ENCODE assay signal across 18 mouse cellular contexts in genomic region chr11:70630129-70630528, GRCm38 (mm10). TPM values are rescaled to one million over a fixed set of nuclear protein-coding genes. Genes with fewer than 3 reads are reported as not detected.
A peak's percentile ranks its signal among the peaks of the same experiment; 100 is the strongest.
DNase-seq lines count a peak whose midpoint lies in the region; ATAC-seq and TF ChIP-seq lines count a peak whose summit lies in the region.
"Had no signal": no experiment of that assay in that cellular context is flagged by ENCODE, and none has a peak within 500 bp of the region (broad histone marks: within the 10 kb centered on the region; RNA-seq: fewer than 3 reads in every experiment).

No protein-coding gene starts in this region.

- TF ChIP-seq EP300 in liver, embryonic 14.5 days (IDR thresholded peaks at IDR 0.05; ENCODE audit: low read depth), result no peak

- intact Hi-C loops in left cerebral cortex, postnatal 14 days (cut with DNase I), result loop anchor here (5.0 kb wide), 1 partner anchor 127 kb away; no protein-coding TSS in a partner anchor

- H3K4me1 ChIP-seq in kidney, embryonic 14.5 days (ENCODE audit: control insufficient read depth, insufficient read depth, low read length), result no peaks in the 10 kb centered on the region
- H3K4me1 ChIP-seq in ES-E14 (ENCODE audit: control insufficient read depth in 2 of 2, insufficient read depth in 2 of 2, low read length in 2 of 2, poor library complexity in 1 of 2), result peaks cover 4 to 10% of the 10 kb centered on the region in 2 experiments; a peak in 1 of 4 replicates
- peaks cover 3 to 4% of the 10 kb centered on the region in 2 experiments; a peak in 2 of 4 replicates for H3K4me1 ChIP-seq in liver, embryonic 14.5 days (replicated peaks; ENCODE audit: control insufficient read depth in 2 of 2, insufficient read depth in 2 of 2, low read length in 1 of 2)
- H3K4me1 ChIP-seq: forebrain, embryonic 12.5 days; heart, embryonic 12.5 days; limb, embryonic 10.5 days had no signal

- H3K27ac ChIP-seq in kidney, embryonic 14.5 days (ENCODE audit: low read depth, low read length), result no peak overlapping the region
- no peak overlapping the region for H3K27ac ChIP-seq in ES-E14 (ENCODE audit: insufficient read depth, low read depth, low read length, poor library complexity, severe bottlenecking)
- H3K27ac ChIP-seq in liver, embryonic 14.5 days, result no peak overlapping the region
- H3K27ac ChIP-seq: forebrain, embryonic 12.5 days; hindbrain, embryonic 14.5 days; limb, embryonic 10.5 days had no signal

- in situ Hi-C loops in ES-E14 (cut with MboI; ENCODE audit: low sequenced_read_pairs in 2 of 2, unreplicated experiment in 2 of 2), result no loop called here

- H3K4me3 ChIP-seq in kidney, embryonic 14.5 days (ENCODE audit: low read length), result no peak overlapping the region
- H3K4me3 ChIP-seq in ES-E14 (ENCODE audit: insufficient read depth in 1 of 2, low read depth in 1 of 2, low read length in 2 of 2, poor library complexity in 1 of 2, severe bottlenecking in 1 of 2), result no peak overlapping the region
- H3K4me3 ChIP-seq in liver, embryonic 14.5 days (ENCODE audit: insufficient read depth in 1 of 2, low read depth in 2 of 2, low read length in 2 of 2), result no peak overlapping the region
- H3K4me3 ChIP-seq: forebrain, embryonic 12.5 days; heart, embryonic 12.5 days; limb, embryonic 10.5 days had no signal

- no peak overlapping the region for H3K4me2 ChIP-seq in kidney, embryonic 14.5 days (replicated peaks; ENCODE audit: low read depth, low read length)
- peak overlapping the region; percentile 13; the same call in 1 of the 2 replicates for H3K4me2 ChIP-seq in liver, embryonic 14.5 days (ENCODE audit: low read depth)
- H3K4me2 ChIP-seq: forebrain, embryonic 12.5 days; heart, embryonic 12.5 days; hindbrain, embryonic 14.5 days had no signal

- H3K9ac ChIP-seq in kidney, embryonic 14.5 days (ENCODE audit: low read depth, low read length), result no peak overlapping the region
- peak overlapping the region; percentile 43; the same call in 1 of the 2 replicates for H3K9ac ChIP-seq in ES-E14 (ENCODE audit: insufficient read depth, low read depth, low read length, poor library complexity, severe bottlenecking)
- H3K9ac ChIP-seq in liver, embryonic 14.5 days (replicated peaks), result peak overlapping the region; percentile 9; the same call in 1 of the 2 replicates
- H3K9ac ChIP-seq: forebrain, embryonic 12.5 days; heart, embryonic 12.5 days; hindbrain, embryonic 14.5 days had no signal

- H3K9me3 ChIP-seq in kidney, embryonic 14.5 days (ENCODE audit: control insufficient read depth, low read length), result no peaks in the 10 kb centered on the region
- no peaks in the 10 kb centered on the region for H3K9me3 ChIP-seq in ES-E14 (ENCODE audit: control insufficient read depth, insufficient read depth, low read depth, low read length)
- H3K9me3 ChIP-seq in liver, embryonic 14.5 days (ENCODE audit: control insufficient read depth, low read length), result no peaks in the 10 kb centered on the region
- H3K9me3 ChIP-seq: forebrain, embryonic 12.5 days; heart, embryonic 12.5 days; limb, embryonic 10.5 days had no signal

- H3K36me3 ChIP-seq in kidney, embryonic 14.5 days (ENCODE audit: control insufficient read depth, insufficient read depth, low read length), result no peaks in the 10 kb centered on the region
- H3K36me3 ChIP-seq in ES-E14 (ENCODE audit: control insufficient read depth, insufficient read depth, low read length, poor library complexity, severe bottlenecking), result no peaks in the 10 kb centered on the region
- no peaks in the 10 kb centered on the region for H3K36me3 ChIP-seq in liver, embryonic 14.5 days (replicated peaks; ENCODE audit: control insufficient read depth, insufficient read depth, low read depth)
- H3K36me3 ChIP-seq: forebrain, embryonic 12.5 days; heart, embryonic 12.5 days; limb, embryonic 10.5 days had no signal

- ATAC-seq in kidney, embryonic 14.5 days (ENCODE audit: low FRiP score, low TSS enrichment), result no peak
- ATAC-seq in liver, embryonic 14.5 days (ENCODE audit: insufficient read depth), result no peak
- ATAC-seq: Patski had no signal

- H3K27me3 ChIP-seq in kidney, embryonic 14.5 days (ENCODE audit: control insufficient read depth, insufficient read depth, low read length), result no peaks in the 10 kb centered on the region
- no peaks in the 10 kb centered on the region for H3K27me3 ChIP-seq in liver, embryonic 14.5 days (ENCODE audit: control insufficient read depth, insufficient read depth, low read length)
- H3K27me3 ChIP-seq: forebrain, embryonic 12.5 days; heart, embryonic 12.5 days; Patski had no signal

- peak; percentile 75 for DNase-seq in kidney, adult 11 months
- DNase-seq in ES-E14 (ENCODE audit: low read depth, low spot score), result no peak
- peak; percentile 69 to 80 for DNase-seq in kidney, adult 8-10 months
- no peak for DNase-seq in liver, embryonic 14.5 days (ENCODE audit: low read depth in 3 of 3, low spot score in 3 of 3)
- DNase-seq in frontal cortex, postnatal 25 days (ENCODE audit: low spot score in 2 of 2), result no peak
- DNase-seq in left cerebral cortex, postnatal 14 days (ENCODE audit: low spot score in 2 of 2), result no peak
- no peak for DNase-seq in cerebellum, postnatal 25 days
- DNase-seq: cerebellum, postnatal 10 days; layer of hippocampus, postnatal 36 days; lung, adult 2 months had no signal

- WGBS in kidney, embryonic 14.5 days, result 80% methylated on average over 7 of the region's 7 CpGs
- WGBS in liver, embryonic 14.5 days (ENCODE audit: insufficient replicate concordance), result 29% methylated on average over 7 of the region's 7 CpGs

- TF ChIP-seq CTCF in liver, embryonic 14.5 days (IDR thresholded peaks at IDR 0.05; ENCODE audit: low read depth), result no peak

TF ChIP-seq in ES-E14, 5 proteins besides CTCF, POLR2A, EP300 and RAD21:
- TF ChIP-seq ZC3H11A (IDR thresholded peaks at IDR 0.05; ENCODE audit: borderline replicate concordance, low read depth, low read length) (no peak), HCFC1 (IDR thresholded peaks at IDR 0.05; ENCODE audit: borderline replicate concordance, insufficient read depth, low read length) (no peak), CHD2 (IDR thresholded peaks at IDR 0.05; ENCODE audit: low read depth, low read length) (no peak), MAFK (IDR thresholded peaks at IDR 0.05; ENCODE audit: insufficient read depth, low read depth, low read length) (no peak), ZNF384 (IDR thresholded peaks at IDR 0.05; ENCODE audit: low read depth, low read length) (no peak)

RNA-seq across cellular contexts. Expression of gene Gp1ba, which starts 8.8 kb away (rescaled TPM):
- polyA plus RNA-seq in kidney, embryonic 14.5 days (2014; fragmentation: Nextera tagmentation; extraction: Ambion mirVana), result 0.29 and 0.35 TPM in 2 replicates
- 0.45 and 0.85 TPM in 2 replicates for total RNA-seq in ES-E14 (2012; rRNA removed)
- 4.5 TPM in 2 replicates for polyA plus RNA-seq in liver, embryonic 14.5 days (2012; rRNA removed)
- polyA plus RNA-seq in liver, embryonic 14.5 days (2014; fragmentation: Nextera tagmentation; extraction: Ambion mirVana), result 7.6 and 9.1 TPM in 2 replicates
- total RNA-seq in left cerebral cortex, postnatal 14 days (2021), result not detected
- total RNA-seq: layer of hippocampus, postnatal 36 days had no signal

RNA-seq across cellular contexts. Expression of gene Chrne, which starts 11.1 kb away (rescaled TPM):
- polyA plus RNA-seq in kidney, embryonic 14.5 days (2014; fragmentation: Nextera tagmentation; extraction: Ambion mirVana), result not detected in 2 replicates
- total RNA-seq in ES-E14 (2012; rRNA removed), result 1.2 TPM in 1 of 2 replicates, not detected in the other
- polyA plus RNA-seq in liver, embryonic 14.5 days (2012; rRNA removed), result not detected in 2 replicates
- polyA plus RNA-seq in liver, embryonic 14.5 days (2014; fragmentation: Nextera tagmentation; extraction: Ambion mirVana), result not detected in 2 replicates
- not detected for total RNA-seq in left cerebral cortex, postnatal 14 days (2021)
- total RNA-seq: heart, postnatal 25 days; layer of hippocampus, postnatal 36 days had no signal
- polyA plus RNA-seq: forebrain, embryonic 12.5 days; hindbrain, embryonic 14.5 days; limb, embryonic 10.5 days; midbrain, embryonic 14.5 days; Patski had no signal

RNA-seq across cellular contexts. Expression of gene 4930544D05Rik, which starts 14.5 kb away (rescaled TPM):
- not detected in 2 replicates for polyA plus RNA-seq in kidney, embryonic 14.5 days (2014; fragmentation: Nextera tagmentation; extraction: Ambion mirVana)
- 0.45 and 0.53 TPM in 2 replicates for total RNA-seq in ES-E14 (2012; rRNA removed)
- not detected in 2 replicates for polyA plus RNA-seq in liver, embryonic 14.5 days (2012; rRNA removed)
- not detected in 2 replicates for polyA plus RNA-seq in liver, embryonic 14.5 days (2014; fragmentation: Nextera tagmentation; extraction: Ambion mirVana)
- 1 to 10 TPM in 1 of 2 experiments, under 1 TPM in 1; 0.51 to 1.2 TPM for total RNA-seq in left cerebral cortex, postnatal 14 days (2021)
- total RNA-seq: heart, postnatal 25 days had no signal
- polyA plus RNA-seq: forebrain, embryonic 12.5 days; heart, embryonic 12.5 days; hindbrain, embryonic 14.5 days; limb, embryonic 10.5 days; lung, adult 2 months; midbrain, embryonic 14.5 days; Patski had no signal

RNA-seq across cellular contexts. Expression of gene Rnf167, which starts 16.9 kb away (rescaled TPM):
- polyA plus RNA-seq in kidney, embryonic 14.5 days (2014; fragmentation: Nextera tagmentation; extraction: Ambion mirVana), result 83.0 and 109 TPM in 2 replicates
- 113 and 157 TPM in 2 replicates for total RNA-seq in ES-E14 (2012; rRNA removed)
- polyA plus RNA-seq in liver, embryonic 14.5 days (2012; rRNA removed), result 47.7 and 48.4 TPM in 2 replicates
- polyA plus RNA-seq in liver, embryonic 14.5 days (2014; fragmentation: Nextera tagmentation; extraction: Ambion mirVana), result 56.0 and 66.9 TPM in 2 replicates
- total RNA-seq in left cerebral cortex, postnatal 14 days (2021), result 10 to 100 TPM; 67.3 to 69.1 TPM

RNA-seq across cellular contexts. Expression of gene Slc25a11, which starts 17.1 kb away (rescaled TPM):
- 153 and 171 TPM in 2 replicates for polyA plus RNA-seq in kidney, embryonic 14.5 days (2014; fragmentation: Nextera tagmentation; extraction: Ambion mirVana)
- 84.5 and 97.4 TPM in 2 replicates for total RNA-seq in ES-E14 (2012; rRNA removed)
- polyA plus RNA-seq in liver, embryonic 14.5 days (2012; rRNA removed), result 39.0 and 43.9 TPM in 2 replicates
- 60.8 and 67.8 TPM in 2 replicates for polyA plus RNA-seq in liver, embryonic 14.5 days (2014; fragmentation: Nextera tagmentation; extraction: Ambion mirVana)
- 100 to 1,000 TPM; 120 to 125 TPM for total RNA-seq in left cerebral cortex, postnatal 14 days (2021)

Comparison
In these comparisons a context has a peak if more than half of its experiments do, and no peak if none do; other contexts are left out.
1. DNase-seq: peak in kidney, adult 11 months (single experiment) and kidney, adult 8-10 months (2 of 2); none in ES-E14 (single experiment), liver, embryonic 14.5 days (0 of 3), frontal cortex, postnatal 25 days (0 of 2), left cerebral cortex, postnatal 14 days (0 of 2) and cerebellum, postnatal 25 days (0 of 2).